Mouse (Mus musculus): Measurements from ENCODE around the gene F830045P16Rik. TPM values are rescaled to one million over a fixed set of nuclear protein-coding genes. Genes with fewer than 3 reads are reported as not detected.
"Not testable (repeated sequence)": the region's sequence is repeated elsewhere in the genome, so short reads cannot be mapped to it uniquely, and the experiment has no call there.

The F830045P16Rik gene
- polyA plus RNA-seq, 1 experiment from 2014 or later, result not detected

- WGBS, result 70% methylated on average over 4 of the region's 4 CpGs
- Histone ChIP-seq H3K36me3 (no peaks in the 10 kb centered on the region), H3K4me1 (peaks cover 10% of the 10 kb centered on the region), H3K9me3 (no peaks in the 10 kb centered on the region), H3K27ac (replicated peaks) (no peak overlapping the region), H3K4me3 (no peak overlapping the region), H3K27me3 (replicated peaks) (no peaks in the 10 kb centered on the region), H3K9ac (no peak overlapping the region), H3K4me2 (no peak overlapping the region)
- ATAC-seq (ENCODE audit: extremely low read depth, insufficient number of reproducible peaks, low FRiP score, low TSS enrichment), result no peak
These were observed 10.1 kb downstream of the F830045P16Rik start for GRCm38 (mm10) chr2:129526322-129526721.

DNA sequence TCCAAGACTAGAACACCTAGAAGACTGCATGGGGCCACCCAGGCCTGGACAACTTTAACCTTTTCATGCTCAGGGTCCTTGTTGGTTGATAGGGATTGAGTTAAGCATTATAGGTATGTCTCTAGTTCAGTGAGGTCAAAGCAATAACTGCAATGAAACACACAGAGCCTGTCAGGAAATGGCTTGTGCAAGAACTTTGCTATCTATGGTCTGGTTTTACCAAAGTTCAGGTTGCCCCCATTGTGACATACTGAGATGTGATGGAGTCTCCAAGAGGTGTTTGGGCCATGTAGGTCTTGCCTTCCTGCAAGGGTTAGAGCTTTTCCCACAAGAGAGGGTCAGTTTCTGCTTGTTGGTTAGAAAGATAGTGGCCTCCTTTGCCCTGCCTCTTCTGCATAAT is 10.8 kb downstream of the F830045P16Rik start:
- Histone ChIP-seq H3K4me1 (peaks cover 10% of the 10 kb centered on the region), H3K36me3 (no peaks in the 10 kb centered on the region), H3K27me3 (replicated peaks) (no peaks in the 10 kb centered on the region), H3K9me3 (no peaks in the 10 kb centered on the region), H3K4me3 (no peak overlapping the region), H3K9ac (no peak overlapping the region), H3K4me2 (no peak overlapping the region), H3K27ac (replicated peaks) (no peak overlapping the region)
- no peak for ATAC-seq (ENCODE audit: extremely low read depth, insufficient number of reproducible peaks, low FRiP score, low TSS enrichment)

DNA sequence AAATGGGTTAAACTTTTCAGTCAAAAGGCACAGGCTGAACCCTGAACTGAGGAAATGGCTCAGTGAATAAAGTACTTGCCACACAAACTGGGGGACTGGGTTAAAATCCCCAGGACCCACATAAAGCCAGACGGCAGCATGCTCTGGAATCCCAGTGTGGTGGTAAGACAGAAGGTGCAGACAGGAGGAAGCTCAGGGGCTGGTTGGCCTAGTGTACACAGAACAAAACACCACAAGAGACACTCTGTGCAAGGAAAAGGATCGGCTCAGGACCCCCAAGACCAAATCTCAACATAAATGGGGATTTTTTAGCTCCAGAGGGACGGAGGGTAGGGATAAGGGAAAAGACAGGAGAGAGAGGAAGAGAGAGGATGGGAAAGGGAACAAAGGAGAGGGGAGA is 17.9 kb downstream of the F830045P16Rik start:
- Histone ChIP-seq H3K9ac (no peak overlapping the region), H3K27me3 (replicated peaks) (no peaks in the 10 kb centered on the region), H3K4me2 (no peak overlapping the region), H3K4me3 (no peak overlapping the region), H3K4me1 (peaks cover 24% of the 10 kb centered on the region), H3K9me3 (no peaks in the 10 kb centered on the region), H3K36me3 (no peaks in the 10 kb centered on the region), H3K27ac (replicated peaks) (no peak overlapping the region)
- ATAC-seq (ENCODE audit: extremely low read depth, insufficient number of reproducible peaks, low FRiP score, low TSS enrichment), result no peak
- WGBS, result 61% methylated on average over 3 of the region's 3 CpGs

GRCm38 (mm10) chr2:129514923-129515920 is 21.2 kb downstream of the F830045P16Rik start:
- no peak for ATAC-seq (ENCODE audit: extremely low read depth, insufficient number of reproducible peaks, low FRiP score, low TSS enrichment)
- WGBS, result 52% methylated on average over 16 of the region's 16 CpGs
- H3K27ac ChIP-seq (replicated peaks), result 0 out of 2 replicates have a peak overlapping the region, but pooled peaks have one; percentile 29

DNA sequence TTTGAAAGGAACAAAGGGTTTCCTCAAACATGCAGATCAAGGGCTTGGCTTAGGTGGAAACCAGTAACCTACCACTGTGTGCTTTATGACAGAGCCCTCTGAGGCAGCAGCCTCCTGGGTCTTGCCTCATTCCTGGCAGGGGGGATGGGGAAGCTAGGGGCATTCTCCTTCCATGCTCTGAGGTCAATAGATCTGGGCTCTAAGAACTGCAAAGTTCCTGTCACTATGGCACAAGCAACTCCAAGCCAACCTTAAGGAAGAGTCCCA is 22.1 kb downstream of the F830045P16Rik start:
- 0 out of 2 replicates have a peak overlapping the region, but pooled peaks have one; percentile 6 for H3K27ac ChIP-seq (replicated peaks)
- H3K4me1 ChIP-seq, result peaks cover 36% of the 10 kb centered on the region
- H3K4me2 ChIP-seq, result no peak overlapping the region
- ATAC-seq (ENCODE audit: extremely low read depth, insufficient number of reproducible peaks, low FRiP score, low TSS enrichment), result no peak
- no peaks in the 10 kb centered on the region for H3K9me3 ChIP-seq
- H3K4me3 ChIP-seq, result no peak overlapping the region
- no peaks in the 10 kb centered on the region for H3K36me3 ChIP-seq
- H3K9ac ChIP-seq, result no peak overlapping the region
- H3K27me3 ChIP-seq (replicated peaks), result no peaks in the 10 kb centered on the region

More at GRCm38 (mm10) chr2:129514923-129515920, 21.2 kb downstream of the F830045P16Rik start:
- Histone ChIP-seq H3K9ac (no peak overlapping the region), H3K4me2 (no peak overlapping the region), H3K4me3 (no peak overlapping the region), H3K27me3 (replicated peaks) (no peaks in the 10 kb centered on the region), H3K9me3 (no peaks in the 10 kb centered on the region), H3K36me3 (no peaks in the 10 kb centered on the region), H3K4me1 (peaks cover 36% of the 10 kb centered on the region)

- Histone ChIP-seq H3K36me3 (no peaks in the 10 kb centered on the region), H3K27me3 (replicated peaks) (no peaks in the 10 kb centered on the region), H3K4me1 (peaks cover 36% of the 10 kb centered on the region), H3K9ac (no peak overlapping the region), H3K27ac (replicated peaks) (peak overlapping the region; percentile 6; the same call in 1 of the 2 replicates), H3K4me3 (no peak overlapping the region), H3K4me2 (no peak overlapping the region), H3K9me3 (no peaks in the 10 kb centered on the region)
- 54% methylated on average over 6 of the region's 6 CpGs for WGBS
- ATAC-seq (ENCODE audit: extremely low read depth, insufficient number of reproducible peaks, low FRiP score, low TSS enrichment), result no peak
These were observed 22.6 kb downstream of the F830045P16Rik start for GRCm38 (mm10) chr2:129513546-129514400.

GRCm38 (mm10) chr2:129512147-129512546 is 24.3 kb downstream of the F830045P16Rik start:
- peaks cover 36% of the 10 kb centered on the region for H3K4me1 ChIP-seq
- not testable (repeated sequence) for ATAC-seq (ENCODE audit: extremely low read depth, insufficient number of reproducible peaks, low FRiP score, low TSS enrichment); H3K9me3 ChIP-seq; H3K9ac ChIP-seq; H3K27ac ChIP-seq (replicated peaks); H3K27me3 ChIP-seq (replicated peaks); H3K36me3 ChIP-seq; H3K4me2 ChIP-seq; H3K4me3 ChIP-seq
- 40% methylated on average over 7 of the region's 7 CpGs for WGBS

DNA sequence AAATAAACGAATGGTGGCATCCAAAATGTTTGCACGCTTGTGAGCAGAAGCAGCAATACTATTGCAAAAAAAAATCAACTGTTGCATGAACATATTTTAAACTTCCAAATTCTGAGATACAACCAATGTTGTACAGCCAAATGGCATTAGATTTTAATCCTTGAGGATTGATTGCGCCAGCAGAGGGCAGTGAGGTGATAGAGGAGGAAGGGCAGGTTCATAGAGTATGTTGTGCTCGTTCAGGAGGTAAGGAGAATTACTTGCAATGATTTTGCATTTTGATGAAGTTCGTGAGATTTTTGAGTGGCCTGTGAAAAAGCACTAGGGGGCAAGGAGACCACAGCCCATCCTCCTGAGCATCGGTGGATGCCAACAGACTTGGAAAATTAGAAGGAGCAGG is 33.8 kb downstream of the F830045P16Rik start:
- Histone ChIP-seq H3K27ac (replicated peaks) (no peak overlapping the region), H3K36me3 (no peaks in the 10 kb centered on the region), H3K4me3 (no peak overlapping the region), H3K9ac (no peak overlapping the region), H3K4me1 (no peaks in the 10 kb centered on the region), H3K9me3 (no peaks in the 10 kb centered on the region), H3K4me2 (no peak overlapping the region), H3K27me3 (replicated peaks) (no peaks in the 10 kb centered on the region)
- no peak for ATAC-seq (ENCODE audit: extremely low read depth, insufficient number of reproducible peaks, low FRiP score, low TSS enrichment)
- 20% methylated on average over 6 of the region's 6 CpGs for WGBS

- Histone ChIP-seq H3K36me3 (no peaks in the 10 kb centered on the region), H3K4me2 (no peak overlapping the region), H3K27ac (replicated peaks) (no peak overlapping the region), H3K9me3 (no peaks in the 10 kb centered on the region), H3K4me1 (no peaks in the 10 kb centered on the region), H3K27me3 (replicated peaks) (no peaks in the 10 kb centered on the region), H3K4me3 (no peak overlapping the region), H3K9ac (no peak overlapping the region)
- no peak for ATAC-seq (ENCODE audit: extremely low read depth, insufficient number of reproducible peaks, low FRiP score, low TSS enrichment)
- WGBS, result 68% methylated on average over 3 of the region's 3 CpGs
These were observed 46.7 kb downstream of the F830045P16Rik start for GRCm38 (mm10) chr2:129489496-129490285.

GRCm38 (mm10) chr2:129483150-129483549 is 53.3 kb downstream of the F830045P16Rik start:
- ATAC-seq (ENCODE audit: extremely low read depth, insufficient number of reproducible peaks, low FRiP score, low TSS enrichment), result no peak
- no peaks in the 10 kb centered on the region for H3K4me1 ChIP-seq
- 60% methylated on average over 3 of the region's 3 CpGs for WGBS
- H3K36me3 ChIP-seq, result no peaks in the 10 kb centered on the region
- H3K9ac ChIP-seq, result no peak overlapping the region
- no peaks in the 10 kb centered on the region for H3K9me3 ChIP-seq
- no peak overlapping the region for H3K27ac ChIP-seq (replicated peaks)
- no peak overlapping the region for H3K4me3 ChIP-seq
- H3K27me3 ChIP-seq (replicated peaks), result no peaks in the 10 kb centered on the region
- H3K4me2 ChIP-seq, result no peak overlapping the region

DNA sequence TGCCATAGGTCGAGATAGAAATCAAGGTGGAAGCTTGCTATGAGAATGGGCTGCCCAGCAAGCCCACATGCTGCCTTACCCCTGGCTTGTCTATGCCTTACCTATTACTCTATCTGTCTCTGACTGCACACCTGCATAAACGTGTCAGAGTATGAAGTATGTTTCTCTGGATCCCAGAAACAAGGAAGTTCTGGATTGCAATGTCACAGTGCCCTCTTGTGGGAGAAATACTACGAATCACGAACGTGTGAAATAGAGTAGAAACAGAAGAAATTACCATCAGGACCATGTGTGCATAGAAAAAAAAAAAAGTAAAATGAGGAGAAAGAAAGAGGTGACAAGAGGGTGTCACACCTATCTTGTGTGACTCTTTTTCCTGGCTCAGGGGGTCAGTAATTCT is 64.5 kb downstream of the F830045P16Rik start:
- Histone ChIP-seq H3K36me3 (no peaks in the 10 kb centered on the region), H3K27ac (replicated peaks) (no peak overlapping the region), H3K4me3 (no peak overlapping the region), H3K4me2 (no peak overlapping the region), H3K4me1 (no peaks in the 10 kb centered on the region), H3K9me3 (no peaks in the 10 kb centered on the region), H3K27me3 (replicated peaks) (peaks cover 7% of the 10 kb centered on the region; the same call in 1 of the 2 replicates), H3K9ac (no peak overlapping the region)
- no peak for ATAC-seq (ENCODE audit: extremely low read depth, insufficient number of reproducible peaks, low FRiP score, low TSS enrichment)
- WGBS, result 24% methylated on average over 5 of the region's 5 CpGs

Measured in heart, embryonic 13.5 days (tissue).